Mouse (Mus musculus): ENCODE data around the gene Cyb561d2.
"Not testable (repeated sequence)": the region's sequence is repeated elsewhere in the genome, so short reads cannot be mapped to it uniquely, and the experiment has no call there.

The Cyb561d2 gene

DNA sequence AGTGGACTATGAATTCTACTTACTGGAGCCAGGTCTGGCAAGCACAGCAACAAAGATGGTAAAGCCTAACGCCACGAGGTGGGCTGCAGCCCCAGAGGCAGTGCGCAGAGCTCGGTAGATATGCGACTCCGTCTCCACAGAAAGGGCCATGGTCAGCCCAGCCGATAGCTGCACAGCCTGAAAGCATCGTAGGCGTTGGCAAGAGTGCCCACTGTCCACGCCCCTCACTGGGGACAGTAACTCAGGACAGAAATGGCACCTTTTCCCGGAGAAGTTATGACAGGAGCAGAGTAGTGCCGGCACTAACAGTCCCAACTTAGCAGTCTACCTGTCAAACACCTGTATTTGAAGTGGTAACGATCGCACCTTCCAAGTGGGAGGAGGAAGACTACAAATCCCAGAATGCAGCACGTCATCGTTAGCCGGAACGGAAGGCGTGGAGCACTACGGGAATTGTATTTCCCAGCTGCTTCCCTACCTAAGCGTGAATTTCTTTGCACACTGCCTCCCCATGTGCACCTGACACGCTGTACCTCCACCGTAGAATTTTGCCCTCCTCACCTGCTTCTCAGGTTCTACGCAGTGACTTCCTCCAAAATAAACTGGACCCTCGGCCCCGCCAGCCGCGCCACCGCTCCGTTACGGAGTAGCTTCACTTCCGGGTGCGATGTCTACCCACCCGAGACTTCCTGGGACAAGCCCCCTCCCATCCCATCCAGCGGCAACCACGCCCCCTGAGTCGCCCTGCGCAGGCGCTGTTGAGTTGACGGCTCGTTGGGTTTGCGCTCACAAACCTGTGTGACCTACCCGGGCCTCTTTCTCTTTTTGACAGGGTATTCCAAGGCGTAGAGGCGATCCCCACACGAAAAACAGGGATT lies at the start of gene Cyb561d2, which contains the start of gene Nprl2:
TSS of gene Cyb561d2 (minus strand) at position 720 of the 878 bp plus-strand sequence.
TSS of gene Nprl2 (plus strand) at position 753 of the 878 bp plus-strand sequence.
- peak; percentile 97 to 98 for DNase-seq

DNA sequence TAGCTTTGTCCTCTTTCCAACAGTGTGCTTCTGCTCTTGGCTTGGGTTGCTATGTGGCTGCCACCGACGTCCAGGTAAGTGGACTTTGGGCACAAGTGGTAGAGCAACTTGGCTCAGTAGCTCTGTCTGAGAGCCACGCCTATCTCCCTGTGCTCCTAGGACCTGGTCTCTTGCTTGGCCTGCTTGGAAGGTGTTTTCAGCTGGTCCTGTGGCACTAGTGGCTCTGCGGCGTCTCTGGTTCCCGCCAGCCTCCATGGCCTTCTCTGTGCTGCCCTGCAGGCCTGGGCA lies 48.7 kb upstream of the Cyb561d2 start:
- DNase-seq = no peak

DNA sequence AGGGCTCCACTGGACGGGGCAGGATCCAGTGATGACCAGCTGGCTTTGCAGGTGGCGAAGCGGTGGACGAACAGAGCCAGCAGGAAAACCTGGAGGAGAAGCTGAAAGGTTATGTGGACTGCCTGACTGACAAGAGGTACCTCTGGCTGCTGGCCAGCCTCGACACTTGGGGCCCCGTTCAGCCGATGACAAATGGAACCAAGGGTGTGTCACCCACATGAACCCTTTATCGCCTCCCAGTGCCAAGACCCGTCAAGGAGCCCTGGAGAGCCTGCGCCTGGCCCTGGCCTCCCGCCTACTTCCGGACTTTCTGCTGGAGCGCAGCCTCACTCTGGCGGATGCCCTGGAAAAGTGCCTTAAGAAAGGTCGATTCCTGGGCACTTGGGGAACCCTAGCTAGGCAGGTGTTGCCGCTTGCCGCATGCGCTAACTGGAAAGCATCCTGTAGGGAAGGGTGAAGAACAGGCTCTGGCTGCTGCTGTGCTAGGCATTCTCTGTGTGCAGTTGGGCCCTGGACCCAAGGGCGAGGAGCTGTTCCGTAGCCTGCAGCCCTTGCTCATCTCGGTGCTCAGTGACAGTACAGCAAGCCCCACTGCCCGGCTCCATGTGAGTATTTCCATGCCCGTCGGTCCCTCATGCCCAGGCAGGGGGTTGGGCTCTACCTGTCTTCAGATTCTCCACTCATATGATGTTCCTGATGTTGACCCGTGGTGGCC lies 48.2 kb upstream of the Cyb561d2 start:
- peak in 1 of 2 experiments; percentile 33 for DNase-seq

DNA sequence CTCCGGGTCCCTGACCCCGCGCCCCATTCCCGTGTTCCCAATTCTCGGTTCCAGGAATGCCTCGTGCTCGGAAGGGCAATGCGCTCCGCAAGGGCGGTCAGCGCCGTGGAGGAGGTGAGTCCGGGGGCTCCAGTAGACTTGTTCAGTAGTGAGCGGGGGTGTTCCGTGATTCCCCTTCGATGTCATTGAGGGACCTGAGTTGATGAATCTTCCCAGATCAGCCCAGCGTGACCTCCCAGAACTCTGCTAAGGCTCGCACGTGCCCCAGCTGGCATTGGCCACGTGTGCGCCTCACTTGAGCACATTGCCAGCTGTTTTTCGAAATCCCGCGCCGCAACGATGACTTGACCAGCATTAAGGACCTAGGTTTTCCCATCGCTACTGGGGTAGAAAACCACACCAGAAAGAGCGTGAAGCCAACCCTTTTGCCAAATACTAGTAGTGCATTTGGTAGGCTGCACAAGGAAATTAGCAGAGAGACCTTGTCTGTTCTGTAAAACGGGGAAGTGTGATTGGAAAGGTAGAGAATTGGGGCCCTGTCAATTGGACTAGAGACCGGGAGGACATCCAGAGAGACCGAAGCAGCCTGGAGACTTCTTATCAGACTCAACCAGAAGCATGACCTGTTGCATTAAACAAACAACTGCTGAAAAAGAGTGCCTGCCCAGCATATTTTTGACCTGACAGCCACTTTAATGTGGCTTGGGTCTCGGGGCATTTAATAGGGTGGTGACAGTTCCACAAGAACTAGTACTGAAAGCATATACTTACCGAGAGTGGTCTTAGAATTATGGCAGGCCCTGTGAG lies 46.0 kb upstream of the Cyb561d2 start:
- no peak for DNase-seq

DNA sequence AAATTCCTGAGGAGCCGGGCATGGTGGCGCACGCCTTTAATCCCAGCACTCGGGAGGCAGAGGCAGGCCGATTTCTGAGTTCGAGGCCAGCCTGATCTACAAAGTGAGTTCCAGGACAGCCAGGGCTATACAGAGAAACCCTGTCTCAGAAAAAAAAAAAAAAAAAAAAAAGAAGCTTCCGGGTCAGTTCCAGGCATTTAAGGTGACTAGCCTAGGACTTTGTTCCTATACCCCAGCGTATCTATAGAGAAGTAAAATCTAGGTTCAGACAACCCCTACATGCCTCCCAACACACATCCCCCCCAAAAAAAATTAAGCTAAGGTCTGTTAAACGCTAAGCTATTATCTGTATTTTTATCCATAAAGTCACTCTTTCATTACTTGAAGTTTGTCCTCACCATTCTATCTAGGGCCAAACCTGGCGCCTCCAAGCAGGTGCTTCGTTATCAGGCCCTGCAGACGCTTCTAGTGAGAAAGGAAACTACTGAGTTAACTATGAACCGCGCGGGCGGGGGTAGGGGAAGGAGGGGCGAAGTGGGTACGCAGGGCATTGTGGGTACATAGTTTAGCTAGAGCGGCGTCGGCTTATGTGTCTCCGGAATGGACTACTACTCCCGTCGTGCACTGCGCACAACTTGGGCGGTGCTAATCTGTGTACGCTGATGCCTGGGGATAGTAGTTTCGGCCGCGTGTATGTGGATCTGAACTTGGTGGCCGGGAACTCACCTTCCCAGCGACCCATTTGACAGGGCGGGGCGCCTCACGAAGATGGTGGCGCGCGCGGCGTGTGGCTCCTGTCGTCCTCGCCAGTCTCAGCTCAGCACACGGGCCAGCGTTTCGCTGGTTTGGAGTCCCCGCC lies 45.2 kb upstream of the Cyb561d2 start, which contains the start of gene Ifrd2:
TSS of gene Ifrd2 (plus strand) at position 669 of the 859 bp plus-strand sequence.
- peak; percentile 95 to 98 for DNase-seq

DNA sequence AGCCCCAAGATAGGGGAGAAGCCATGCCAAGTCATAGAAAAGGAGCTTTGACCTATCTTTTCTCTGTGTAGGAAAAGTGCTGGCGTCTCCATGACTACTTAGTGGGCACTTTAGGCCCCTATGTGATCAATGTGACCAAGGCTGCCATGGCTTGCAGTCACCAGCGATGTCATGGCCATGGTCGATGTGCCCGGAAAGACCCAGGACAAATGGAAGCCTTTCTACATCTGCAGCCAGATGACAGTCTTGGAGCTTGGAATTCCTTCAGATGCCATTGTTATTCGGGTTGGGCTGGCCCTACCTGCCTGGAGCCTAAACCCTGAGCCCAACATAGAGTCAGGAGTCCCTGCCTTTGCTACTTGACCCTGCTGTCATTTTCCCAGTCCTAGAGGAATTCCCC lies 44.5 kb upstream of the Cyb561d2 start:
- DNase-seq = no peak

DNA sequence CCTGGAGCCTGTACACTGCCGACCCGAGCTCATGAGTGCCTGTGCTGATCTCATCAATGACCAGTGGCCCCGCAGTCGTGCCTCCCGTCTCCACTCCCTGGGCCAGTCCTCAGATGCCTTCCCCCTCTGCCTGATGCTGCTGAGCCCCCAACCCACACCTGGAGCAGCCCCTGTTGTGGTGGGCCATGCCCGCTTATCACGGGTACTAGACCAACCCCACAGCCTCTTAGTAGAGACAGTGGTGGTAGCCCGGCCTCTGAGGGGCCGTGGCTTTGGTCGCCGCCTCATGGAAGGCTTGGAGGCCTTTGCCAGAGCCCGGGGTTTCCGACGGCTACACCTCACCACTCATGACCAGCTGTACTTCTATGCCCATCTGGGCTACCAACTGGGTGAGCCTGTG lies 41.2 kb upstream of the Cyb561d2 start:
- no peak for DNase-seq

DNA sequence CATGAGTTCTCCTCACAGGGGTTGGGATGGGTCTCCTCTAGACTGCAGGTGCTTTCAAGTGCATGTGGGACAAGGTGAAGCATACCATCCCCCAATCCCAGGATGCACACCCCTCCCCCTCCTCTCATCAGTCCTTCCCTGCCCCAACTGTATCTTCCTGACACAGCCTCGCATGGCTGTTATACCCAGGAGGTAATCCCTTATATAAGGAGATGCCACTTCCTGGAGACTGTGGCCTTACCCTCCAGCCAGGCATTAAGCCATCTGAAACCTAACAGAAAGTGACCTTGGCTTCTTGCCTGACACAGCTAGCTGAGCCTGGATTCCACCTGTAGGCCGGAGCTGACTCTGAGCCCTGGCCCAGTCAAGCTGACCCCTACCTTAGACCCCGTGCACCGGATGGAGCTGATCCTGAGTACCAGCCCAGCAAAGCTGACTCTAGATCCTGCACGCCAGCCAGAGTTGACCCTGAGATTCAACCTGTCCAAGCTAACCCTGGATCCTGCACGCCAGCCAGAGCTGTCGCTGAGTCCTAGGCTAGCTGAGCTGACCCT lies 40.6 kb upstream of the Cyb561d2 start:
- DNase-seq = no peak

DNA sequence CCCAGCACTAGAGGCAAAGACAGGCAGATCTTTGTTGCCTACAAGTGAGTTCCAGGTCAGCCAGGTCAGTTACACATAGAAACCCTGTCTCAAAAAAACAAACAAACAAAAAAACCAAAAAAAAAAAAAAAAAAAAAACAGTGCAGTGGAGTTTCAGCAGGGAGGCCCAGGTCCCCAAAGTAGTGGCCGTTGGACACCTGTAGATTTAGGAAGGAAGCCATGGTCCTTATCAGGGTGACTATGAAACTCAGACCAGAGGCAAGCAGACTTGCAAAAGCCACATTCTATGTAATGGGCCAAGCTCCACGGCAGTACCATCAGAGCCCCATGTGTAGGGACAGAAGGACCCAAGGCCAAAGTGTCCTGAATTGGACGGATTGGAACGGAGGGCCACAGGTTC lies 39.6 kb upstream of the Cyb561d2 start:
- no peak for DNase-seq

DNA sequence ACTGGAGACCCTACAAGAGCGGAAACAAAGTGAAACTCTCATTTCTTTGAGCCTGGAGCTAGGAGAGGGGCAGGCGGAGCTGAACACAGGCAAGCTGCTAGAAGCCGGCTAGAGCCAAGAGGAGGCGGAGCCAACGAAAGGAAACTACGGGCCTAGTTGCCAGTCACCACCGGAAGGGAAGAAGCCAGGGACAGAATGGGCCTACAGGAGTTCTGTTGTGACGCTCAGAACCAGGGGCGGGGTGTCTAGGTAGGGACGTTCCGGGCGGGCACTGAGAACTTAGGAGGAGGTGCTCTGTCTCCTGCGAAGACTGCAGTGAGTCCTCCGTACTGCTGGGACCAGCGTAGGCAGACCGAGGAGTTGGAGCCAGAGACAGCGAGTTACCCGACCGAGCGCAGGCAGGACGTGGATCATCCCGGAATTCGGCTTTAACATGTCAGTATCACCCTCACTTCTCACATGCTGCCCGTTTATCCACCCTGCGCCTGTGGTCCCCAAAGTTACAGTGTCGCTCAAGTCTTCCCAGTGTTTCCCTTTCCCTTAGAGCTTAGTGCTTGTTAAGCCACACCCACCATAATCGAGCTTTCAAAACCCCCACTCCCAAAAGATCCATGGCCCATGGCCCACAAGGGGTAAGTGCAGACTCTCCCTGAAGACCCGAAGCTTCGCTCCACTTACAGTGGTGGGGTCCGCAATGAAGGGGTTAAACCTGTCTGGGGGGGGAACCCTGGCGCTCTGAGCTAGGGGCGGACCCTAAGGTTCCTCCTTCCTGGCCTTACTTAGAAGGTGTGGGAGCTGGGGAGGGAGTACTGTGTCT lies 38.7 kb upstream of the Cyb561d2 start, which contains the start of gene Hyal3:
TSS of gene Hyal3 (plus strand) at position 318 of the 817 bp plus-strand sequence.
- peak; percentile 92 to 94 for DNase-seq

DNA sequence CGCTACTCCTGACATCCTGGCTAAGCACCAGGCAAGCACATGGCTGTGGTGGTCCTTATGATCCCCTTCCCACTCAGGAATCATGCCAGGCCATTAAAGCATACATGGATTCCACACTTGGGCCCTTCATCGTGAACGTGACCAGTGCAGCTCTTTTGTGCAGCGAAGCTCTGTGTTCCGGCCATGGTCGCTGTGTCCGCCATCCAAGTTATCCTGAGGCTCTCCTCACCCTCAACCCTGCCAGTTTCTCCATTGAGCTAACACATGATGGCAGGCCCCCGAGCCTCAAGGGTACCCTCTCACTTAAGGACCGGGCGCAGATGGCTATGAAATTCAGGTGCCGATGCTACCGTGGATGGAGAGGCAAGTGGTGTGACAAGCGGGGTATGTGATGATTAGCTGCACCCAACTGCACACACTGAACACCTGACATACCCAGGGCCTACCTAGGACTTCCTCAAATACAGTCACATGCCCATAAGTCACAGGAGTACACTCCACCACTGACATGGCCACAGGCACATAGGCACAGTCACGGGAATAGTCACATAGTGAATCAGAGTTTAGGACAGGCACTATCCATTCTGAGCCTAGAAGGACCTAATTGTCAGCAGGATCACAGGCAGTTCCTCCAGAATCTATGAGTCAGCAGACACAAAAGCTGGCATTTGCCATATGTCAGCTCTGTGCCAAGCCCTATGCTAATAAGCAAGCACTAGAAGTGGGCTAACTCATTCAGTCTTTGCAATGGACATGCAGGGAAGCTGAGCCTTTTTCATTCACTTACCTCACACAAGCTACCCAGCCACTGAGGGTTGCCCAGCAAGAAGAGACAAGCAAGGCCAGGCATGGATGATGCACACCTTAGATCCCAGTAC lies 37.3 kb upstream of the Cyb561d2 start:
- DNase-seq = no peak

DNA sequence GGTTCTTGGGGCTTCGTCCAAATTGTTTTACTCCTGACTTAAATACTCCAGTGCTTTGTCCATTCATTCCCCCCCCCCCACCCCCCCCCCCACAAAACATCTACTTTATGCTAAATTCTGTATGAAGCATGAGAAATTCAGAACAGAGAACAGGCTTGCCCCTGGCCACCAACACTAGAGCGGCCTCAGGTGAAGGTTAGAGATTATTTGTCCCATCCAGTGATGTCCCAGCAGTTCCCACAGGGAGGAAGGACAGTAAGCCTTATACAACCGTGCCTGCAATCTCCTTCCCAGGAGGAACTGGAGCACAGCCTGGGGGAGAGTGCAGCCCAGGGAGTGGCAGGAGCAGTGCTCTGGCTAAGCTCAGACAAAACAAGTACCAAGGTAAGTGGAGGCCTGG lies 36.6 kb upstream of the Cyb561d2 start, which contains the start of gene Naa80:
TSS of gene Naa80 (plus strand) at position 301 of the 400 bp plus-strand sequence.
- DNase-seq = no peak

DNA sequence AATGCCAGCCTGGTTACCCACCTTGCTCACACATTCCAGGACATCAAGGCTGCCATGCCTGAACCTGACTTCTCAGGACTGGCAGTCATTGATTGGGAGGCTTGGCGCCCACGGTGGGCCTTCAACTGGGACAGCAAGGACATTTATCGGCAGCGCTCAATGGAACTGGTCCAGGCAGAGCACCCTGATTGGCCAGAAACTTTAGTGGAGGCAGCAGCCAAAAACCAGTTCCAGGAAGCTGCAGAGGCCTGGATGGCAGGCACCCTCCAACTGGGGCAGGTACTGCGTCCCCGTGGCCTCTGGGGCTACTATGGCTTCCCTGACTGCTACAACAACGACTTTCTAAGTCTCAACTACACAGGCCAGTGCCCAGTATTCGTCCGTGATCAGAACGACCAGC lies 35.9 kb upstream of the Cyb561d2 start:
- peak in 1 of 2 experiments; percentile 23 for DNase-seq

DNA sequence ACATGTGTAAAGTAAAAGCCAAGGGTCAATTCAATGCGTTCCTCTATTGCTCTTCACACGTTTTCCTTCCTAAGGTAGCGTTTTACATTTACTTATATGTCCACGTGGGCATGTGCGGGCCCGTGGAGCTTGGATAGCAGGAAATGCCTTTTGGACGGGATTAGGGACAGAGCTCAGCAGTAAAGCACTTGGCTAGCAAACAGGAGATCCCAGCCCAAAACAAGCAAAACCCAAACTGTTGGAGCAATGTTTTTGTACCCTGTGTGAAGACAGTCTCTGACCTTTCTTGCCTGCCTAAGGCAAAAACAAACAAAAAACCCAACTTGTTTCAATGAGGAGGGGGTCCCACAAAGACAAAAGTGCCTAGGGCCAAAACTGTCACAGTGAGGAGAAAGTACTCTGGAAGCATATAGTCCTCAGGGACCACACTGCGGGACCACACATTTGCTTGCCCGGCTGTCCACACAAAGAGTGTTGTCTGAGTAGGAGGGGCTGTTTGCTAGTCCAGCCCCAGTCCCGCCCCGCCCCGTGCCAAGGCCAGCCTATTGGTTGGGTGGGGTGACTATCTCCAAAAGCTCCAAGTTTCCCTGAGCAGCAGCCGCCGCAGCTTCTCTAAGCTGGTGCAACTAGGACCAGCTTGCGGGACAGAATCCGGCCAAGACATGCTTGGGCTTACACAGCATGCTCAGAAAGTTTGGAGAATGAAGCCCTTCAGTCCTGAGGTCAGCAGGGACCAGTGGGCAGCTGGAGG lies 34.5 kb upstream of the Cyb561d2 start, which contains the start of gene Hyal1:
TSS of gene Hyal1 (plus strand) at position 571 of the 751 bp plus-strand sequence.
- peak; percentile 81 to 87 for DNase-seq

DNA sequence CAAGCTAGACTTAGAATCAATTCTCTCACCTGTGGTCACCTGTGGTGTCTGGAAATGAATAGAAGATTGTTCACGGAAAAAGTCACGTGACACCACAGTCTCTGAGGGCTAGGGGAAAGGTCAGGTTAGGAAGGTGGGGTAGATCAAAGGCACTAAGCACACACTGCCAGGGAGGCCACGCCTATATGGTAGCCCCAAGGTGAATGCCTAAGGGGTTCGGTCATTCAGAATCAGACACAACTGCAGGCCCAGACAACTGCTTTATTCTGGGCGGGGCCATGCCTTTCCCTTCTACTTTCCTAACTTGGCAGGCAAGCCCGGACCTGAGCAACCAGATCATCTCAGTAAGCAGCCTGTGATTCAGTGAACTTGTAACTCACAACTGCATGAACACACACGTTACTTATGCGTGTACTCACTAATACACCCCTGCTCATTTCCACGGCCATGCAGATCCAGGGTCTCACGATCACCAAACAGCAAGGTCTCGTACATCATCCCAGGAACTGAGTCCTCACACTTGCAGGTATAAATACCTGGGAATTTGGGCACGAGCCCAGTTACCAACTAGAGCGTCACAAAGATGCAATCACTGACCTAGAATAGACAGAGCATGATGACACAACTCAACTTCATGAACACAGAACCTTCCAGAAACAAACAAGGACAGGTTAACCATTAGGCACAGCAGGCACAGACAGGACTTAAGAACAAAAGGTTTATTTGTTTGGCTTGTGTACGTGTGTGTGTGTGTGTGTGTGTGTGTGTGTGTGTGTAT lies 33.8 kb upstream of the Cyb561d2 start:
- peak; percentile 64 to 72 for DNase-seq

DNA sequence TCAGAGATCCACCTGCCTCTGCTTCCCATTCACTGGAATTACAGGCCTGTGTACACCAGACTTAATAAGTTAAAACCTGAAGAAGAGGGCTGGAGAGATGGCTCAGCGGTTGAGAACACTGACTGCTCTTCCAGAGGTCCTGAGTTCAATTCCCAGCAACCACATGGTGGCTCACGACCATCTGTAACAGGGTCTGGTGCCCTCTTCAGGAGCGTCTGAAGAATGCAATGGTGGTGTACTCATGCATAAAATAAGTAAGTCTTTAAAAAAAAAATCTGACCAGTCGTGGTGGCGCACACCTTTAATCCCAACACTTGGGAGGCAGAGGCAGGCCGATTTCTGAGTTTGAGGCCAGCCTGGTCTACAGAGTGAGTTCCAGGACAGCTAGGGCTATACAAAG lies 31.8 kb upstream of the Cyb561d2 start:
- not testable (repeated sequence) for DNase-seq

DNA sequence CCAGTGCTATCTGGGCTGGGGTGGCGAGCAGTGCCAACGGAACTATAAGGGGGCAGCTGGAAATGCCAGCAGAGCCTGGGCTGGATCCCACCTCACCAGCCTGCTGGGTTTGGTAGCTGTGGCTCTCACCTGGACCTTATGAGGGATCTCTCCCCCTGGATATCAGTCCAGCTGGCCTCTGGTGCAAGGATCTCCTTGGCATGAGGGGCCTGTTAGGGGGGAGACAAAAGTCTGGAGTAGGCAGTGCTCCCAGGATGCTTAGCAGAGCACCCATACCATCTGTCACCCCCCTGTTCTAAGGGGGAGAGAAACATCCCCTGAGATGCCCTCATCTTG lies 30.3 kb upstream of the Cyb561d2 start:
- DNase-seq = no peak
